Mouse (Mus musculus) CH12.LX (cell line): ENCODE measurements around the gene 1110032A03Rik.

ENCODE experiments used
- CTCF ChIP-seq, 2 experiments: IDR thresholded peaks in 1 of 2; conservative IDR thresholded peaks in 1 of 2; 2 replicates each; pipeline ENCODE4 v1.5.1; 2011 to 2012; ENCODE audit warnings: low read depth in 2 of 2, low read length in 2 of 2, improper control_type of control experiment in 1 of 2, inconsistent platforms in 1 of 2, mild to moderate bottlenecking in 1 of 2, moderate library complexity in 1 of 2
- EP300 ChIP-seq: IDR thresholded peaks from 2 replicates; pipeline ENCODE4 v1.6.1; 2011; ENCODE audit warnings: low read length, improper control_type of control experiment
- MYC ChIP-seq: IDR thresholded peaks from 2 replicates; pipeline ENCODE4 v1.6.1; 2011; ENCODE audit warnings: low read depth, mild to moderate bottlenecking, improper control_type of control experiment, low read length
- POLR2A ChIP-seq: IDR thresholded peaks from 2 replicates; pipeline ENCODE4 v1.6.1; 2011; ENCODE audit warnings: low read depth, mild to moderate bottlenecking, improper control_type of control experiment, low read length
- ZKSCAN1 ChIP-seq: IDR thresholded peaks from 2 replicates; pipeline ENCODE4 v1.6.1; 2012; ENCODE audit warnings: low read depth, inconsistent platforms, low read length, improper control_type of control experiment, borderline replicate concordance

DNA sequence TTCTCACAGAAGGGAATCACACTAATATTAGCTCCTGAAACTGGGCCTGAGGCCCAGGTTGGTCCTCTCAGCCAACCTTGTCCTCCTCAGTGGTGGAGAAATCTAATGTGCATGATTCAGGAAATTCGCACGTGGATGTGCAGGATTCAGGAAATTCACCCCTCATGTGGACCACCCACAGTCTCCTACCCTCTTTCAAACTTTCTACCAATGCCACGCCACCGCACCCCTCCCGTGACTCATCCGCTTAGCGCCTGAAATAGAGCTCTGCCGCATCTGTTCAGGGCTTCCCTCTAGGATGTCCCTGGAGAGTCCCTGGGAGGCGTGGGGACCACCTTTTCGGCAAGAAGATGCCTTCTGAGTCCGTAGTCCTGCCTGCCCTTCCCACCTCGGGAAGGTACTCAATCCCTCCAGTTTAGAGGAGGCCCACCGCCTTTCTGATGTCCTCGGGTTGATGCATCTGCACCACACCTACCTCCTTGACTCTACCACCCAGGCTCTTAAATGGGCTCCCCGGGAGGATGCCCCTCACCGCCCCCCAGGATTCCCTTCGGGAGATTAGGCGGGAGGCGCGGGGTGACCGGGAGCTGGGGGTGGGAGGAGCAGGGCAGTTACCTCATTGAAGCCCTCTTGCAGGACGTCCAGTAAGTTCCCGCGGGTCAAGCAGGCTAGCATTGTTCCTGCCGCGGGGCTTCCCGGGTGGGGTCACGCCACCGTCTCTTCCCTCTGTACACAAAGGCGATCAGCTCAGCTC, 48.0 kb downstream of the 1110032A03Rik start:
- TF ChIP-seq POLR2A (no peak), MYC (no peak), EP300 (no peak), CTCF (conservative IDR thresholded peaks at IDR 0.05 in 1 of 2, IDR thresholded peaks at IDR 0.05 in 1 of 2; ENCODE audit: low read depth in 2 of 2, low read length in 2 of 2) (no peak), ZKSCAN1 (no peak)
